Mouse (Mus musculus) embryonic facial prominence, embryonic 11.5 days (tissue): ENCODE measurements around the gene Zc2hc1b. TPM values are rescaled to one million over a fixed set of nuclear protein-coding genes. Genes with fewer than 3 reads are reported as not detected.
"Not testable (repeated sequence)": the region's sequence is repeated elsewhere in the genome, so short reads cannot be mapped to it uniquely, and the experiment has no call there.

ENCODE experiments used
- ATAC-seq: fragments of 200-750 bp; cut with Nextera tagmentation; replicated peaks from 2 replicates; pipeline ENCODE4 v1.8.0; 2017; ENCODE audit warnings: low read depth; ENCODE audit not compliant: insufficient number of reproducible peaks, low FRiP score, low TSS enrichment
- DNase-seq: peaks from one replicate; pipeline ENCODE4 v3.0.0-alpha.2; 2015; ENCODE audit warnings: low spot score
- H3K27ac ChIP-seq: fragments of 300-500 bp; sonication (generic); replicated peaks from 2 replicates; pipeline ENCODE4 v1.5.1; 2014; ENCODE audit warnings: mild to moderate bottlenecking, low read depth, low read length, control low read depth
- H3K27me3 ChIP-seq: fragments of 300-500 bp; sonication (generic); 2 replicates; pipeline ENCODE4 v1.6.1; 2014; ENCODE audit warnings: mild to moderate bottlenecking, low read length, moderate library complexity, mixed read lengths; ENCODE audit not compliant: control insufficient read depth, insufficient read depth
- H3K36me3 ChIP-seq: fragments of 300-500 bp; sonication (generic); replicated peaks from 2 replicates; pipeline ENCODE4 v1.6.1; 2014; ENCODE audit warnings: low read depth, mild to moderate bottlenecking, low read length, moderate library complexity, mixed read lengths; ENCODE audit not compliant: control insufficient read depth, insufficient read depth
- H3K4me1 ChIP-seq: fragments of 300-500 bp; sonication (generic); 2 replicates; pipeline ENCODE4 v1.6.1; 2014; ENCODE audit warnings: low read length, mixed read lengths; ENCODE audit not compliant: control insufficient read depth, insufficient read depth
- H3K4me2 ChIP-seq: fragments of 300-500 bp; sonication (generic); 2 replicates; pipeline ENCODE4 v1.6.1; 2014; ENCODE audit warnings: low read depth, mild to moderate bottlenecking, control low read depth, low read length, moderate library complexity
- H3K4me3 ChIP-seq: fragments of 300-500 bp; sonication (generic); 2 replicates; pipeline ENCODE4 v1.5.1; 2014; ENCODE audit warnings: low read depth, low read length, control low read depth
- H3K9ac ChIP-seq: fragments of 300-500 bp; sonication (generic); replicated peaks from 2 replicates; pipeline ENCODE4 v1.6.1; 2014; ENCODE audit warnings: mild to moderate bottlenecking, control low read depth, low read length
- H3K9me3 ChIP-seq: fragments of 300-500 bp; sonication (generic); replicated peaks from 2 replicates; pipeline ENCODE4 v1.6.1; 2016; ENCODE audit warnings: mild to moderate bottlenecking, low read length, inconsistent platforms, mixed read lengths; ENCODE audit not compliant: control insufficient read depth
- WGBS: fragments of 180-500 bp; shearing (Covaris S2); extraction: QIAGEN DNeasy Blood & Tissue Kit; methylation state at CpG from one replicate; pipeline ENCODE4 v1.1.7; 2014; 5-methylcytosine and 5-hydroxymethylcytosine counted together
- polyA plus RNA-seq: library from polyadenylated mRNA; unstranded; fragments of >200 nt; fragmentation: Nextera tagmentation; extraction: Ambion mirVana; gene quantifications from 2 replicates; pipeline ENCODE4 v1.2.1, GENCODE M21; 2014

Gene Zc2hc1b
- polyA plus RNA-seq, 1 experiment from 2014 or later, result not detected

DNA sequence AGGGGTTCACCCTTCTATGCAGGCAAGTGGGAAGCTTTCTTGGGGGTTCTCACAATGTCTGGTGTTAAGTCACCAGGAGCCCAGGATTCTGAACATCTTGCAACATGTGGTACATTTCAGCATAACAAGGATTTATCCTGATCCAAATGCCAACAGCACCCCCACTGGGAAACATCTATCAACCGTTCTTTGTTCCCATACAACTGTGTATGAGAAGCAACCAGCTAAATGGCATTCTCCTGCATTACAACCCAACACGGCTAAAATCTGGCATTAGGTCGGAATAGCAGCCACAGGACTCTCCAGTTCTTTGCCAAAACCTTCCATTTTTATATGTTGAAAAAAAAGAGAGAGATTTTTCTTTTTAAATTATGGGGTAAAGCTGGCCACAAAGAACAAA is 31.7 kb upstream of the Zc2hc1b start:
- no peaks in the 10 kb centered on the region for H3K36me3 ChIP-seq
- H3K27me3 ChIP-seq, result no peaks in the 10 kb centered on the region
- no peaks in the 10 kb centered on the region for H3K9me3 ChIP-seq
- ATAC-seq (no peak), DNase-seq (no peak)
- 78% methylated on average over 3 of the region's 3 CpGs for WGBS
- no peaks in the 10 kb centered on the region for H3K4me1 ChIP-seq
- H3K27ac ChIP-seq, result no peak overlapping the region
- no peak overlapping the region for H3K4me3 ChIP-seq
- no peak overlapping the region for H3K4me2 ChIP-seq
- H3K9ac ChIP-seq, result no peak overlapping the region

DNA sequence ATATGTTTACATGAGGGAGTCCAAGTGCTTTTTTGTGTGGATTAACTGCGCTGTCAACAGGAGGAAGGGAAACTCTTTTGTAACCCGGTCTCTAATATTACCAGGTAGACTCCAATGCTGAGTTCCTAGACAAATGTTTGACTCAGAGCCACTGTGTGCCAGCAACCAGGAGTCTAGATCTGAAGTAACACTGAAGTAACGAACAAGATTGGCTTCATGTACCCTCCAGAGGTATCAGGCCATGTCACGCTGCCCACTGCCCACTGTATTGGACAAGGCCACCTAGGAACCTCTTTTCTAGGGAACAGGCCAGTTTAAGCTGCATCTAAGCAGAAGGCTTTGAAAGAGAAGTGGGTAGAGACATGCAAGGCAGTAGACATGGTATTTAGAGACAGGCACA is 31.2 kb upstream of the Zc2hc1b start:
- WGBS, result 83% methylated on average over 4 of the region's 4 CpGs
- H3K4me3 ChIP-seq, result no peak overlapping the region

DNA sequence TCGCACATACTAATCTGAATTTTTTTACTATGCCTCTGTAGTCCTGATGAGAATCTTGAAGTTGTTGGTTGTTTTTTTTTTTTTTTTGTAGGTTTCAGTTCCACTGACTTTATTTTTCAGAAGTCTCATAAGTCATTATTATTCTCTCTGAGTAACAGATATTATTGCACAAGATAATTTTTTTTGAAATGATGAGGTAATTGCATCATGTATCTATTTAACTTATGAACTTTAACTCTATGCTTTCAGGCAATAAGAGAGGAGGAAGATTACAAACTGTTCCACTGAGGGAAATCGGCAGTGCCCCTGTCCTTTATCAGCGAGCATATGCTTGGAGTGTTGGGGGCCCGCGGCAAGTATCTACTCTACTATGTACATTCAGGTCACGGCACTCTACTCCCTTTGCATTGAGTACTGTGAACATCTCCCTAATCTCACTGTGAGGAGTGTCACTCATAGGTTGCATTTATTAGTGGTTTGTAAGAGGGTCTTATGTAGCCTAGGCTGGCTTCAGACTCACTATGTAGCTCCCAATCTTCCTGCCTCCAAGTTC is 24.0 kb upstream of the Zc2hc1b start:
- H3K4me3 ChIP-seq, result no peak overlapping the region
- 94% methylated on average over 6 of the region's 6 CpGs for WGBS
- no peaks in the 10 kb centered on the region for H3K36me3 ChIP-seq

More for the DNA sequence above, 31.2 kb upstream of the Zc2hc1b start:
- Histone ChIP-seq H3K4me2 (no peak overlapping the region), H3K36me3 (no peaks in the 10 kb centered on the region), H3K27me3 (no peaks in the 10 kb centered on the region), H3K9me3 (no peaks in the 10 kb centered on the region), H3K4me1 (no peaks in the 10 kb centered on the region), H3K9ac (no peak overlapping the region), H3K27ac (no peak overlapping the region)
- no peak for ATAC-seq
- no peak for DNase-seq

DNA sequence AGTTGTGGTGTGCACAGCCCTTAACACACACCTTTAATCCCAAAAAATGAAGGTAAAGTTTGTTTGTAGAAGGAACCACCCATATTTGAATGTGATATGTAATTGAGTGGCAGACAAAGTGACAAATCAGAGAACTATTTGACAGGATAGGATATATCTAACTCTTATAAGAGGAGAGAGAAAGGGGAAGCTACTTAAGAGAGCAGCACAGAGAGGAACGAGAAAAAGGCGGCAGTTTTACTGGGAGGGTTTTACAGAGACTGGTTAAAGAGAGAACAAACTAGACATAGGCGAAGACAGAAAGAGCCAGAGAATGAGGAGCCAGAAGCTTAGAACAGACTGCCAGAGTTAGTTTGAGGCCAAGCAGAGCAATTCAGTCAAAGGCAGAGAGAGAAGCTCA is 23.0 kb upstream of the Zc2hc1b start:
- Histone ChIP-seq H3K36me3 (no peaks in the 10 kb centered on the region), H3K4me2 (no peak overlapping the region), H3K27ac (no peak overlapping the region), H3K4me3 (no peak overlapping the region), H3K9ac (no peak overlapping the region), H3K9me3 (no peaks in the 10 kb centered on the region), H3K4me1 (no peaks in the 10 kb centered on the region), H3K27me3 (no peaks in the 10 kb centered on the region)
- DNase-seq (no peak), ATAC-seq (no peak)
- 90% methylated on average over 3 of the region's 3 CpGs for WGBS

More for the DNA sequence above, 24.0 kb upstream of the Zc2hc1b start:
- ATAC-seq (no peak), DNase-seq (no peak)
- no peak overlapping the region for H3K9ac ChIP-seq
- H3K27me3 ChIP-seq, result no peaks in the 10 kb centered on the region
- H3K4me2 ChIP-seq, result no peak overlapping the region
- no peak overlapping the region for H3K27ac ChIP-seq
- H3K4me1 ChIP-seq, result no peaks in the 10 kb centered on the region
- H3K9me3 ChIP-seq, result no peaks in the 10 kb centered on the region

DNA sequence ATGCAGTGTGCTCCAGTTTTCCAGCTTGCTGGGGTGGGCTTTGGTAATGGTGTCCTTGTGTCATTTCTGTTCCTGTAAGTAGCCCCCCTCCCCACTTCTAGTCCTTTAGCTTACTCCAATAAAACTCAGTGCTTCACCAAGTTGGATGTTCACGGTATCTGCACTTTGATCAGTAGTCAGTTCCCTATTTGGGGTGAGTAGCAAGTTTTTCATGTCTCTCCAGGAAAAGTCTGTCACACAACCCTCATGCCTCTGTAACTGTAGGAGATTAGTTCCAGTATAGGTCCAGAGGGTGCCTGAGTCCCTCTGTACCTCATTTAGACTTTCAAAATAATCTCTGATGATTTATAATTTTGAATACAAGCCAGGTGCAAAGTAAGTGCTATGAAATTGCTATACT is 21.4 kb upstream of the Zc2hc1b start:
- Histone ChIP-seq H3K27me3 (no peaks in the 10 kb centered on the region), H3K9ac (no peak overlapping the region), H3K9me3 (no peaks in the 10 kb centered on the region), H3K27ac (no peak overlapping the region), H3K4me1 (no peaks in the 10 kb centered on the region), H3K36me3 (no peaks in the 10 kb centered on the region), H3K4me2 (no peak overlapping the region), H3K4me3 (no peak overlapping the region)
- ATAC-seq, result no peak
- 96% methylated on average over 1 of the region's 1 CpGs for WGBS
- no peak for DNase-seq

DNA sequence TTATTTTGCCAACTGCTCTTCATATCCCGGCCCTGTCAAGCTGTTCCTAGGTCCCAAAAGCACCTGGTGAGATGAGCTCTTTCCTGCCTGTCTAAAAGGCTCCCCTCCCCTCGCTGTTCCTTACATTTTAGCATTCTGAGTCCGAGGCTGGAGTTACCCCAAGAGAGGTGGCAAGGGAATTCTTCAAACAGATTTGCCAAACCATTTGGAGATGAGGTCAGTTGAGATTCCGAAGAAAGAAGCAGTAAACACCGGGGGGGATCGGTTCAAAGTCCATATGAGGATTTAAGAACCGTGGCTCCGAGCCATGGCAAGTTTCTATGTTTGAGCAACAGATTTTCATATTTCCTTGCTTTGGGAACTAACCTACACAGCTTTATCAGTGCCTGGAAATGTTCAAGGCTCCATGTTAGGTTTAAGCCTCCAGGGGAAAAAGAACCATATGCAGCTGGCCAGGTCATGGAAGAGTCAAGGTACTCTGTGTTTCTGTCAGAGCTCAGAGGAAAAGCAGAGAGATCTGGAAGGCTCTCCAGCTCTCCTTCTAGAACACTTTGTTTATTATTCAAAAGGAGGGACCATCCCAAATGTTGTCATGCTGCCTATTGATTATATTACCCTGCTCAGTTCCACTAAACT is 19.2 kb upstream of the Zc2hc1b start:
- DNase-seq (no peak), ATAC-seq (no peak)
- no peak overlapping the region for H3K27ac ChIP-seq
- no peaks in the 10 kb centered on the region for H3K36me3 ChIP-seq
- no peak overlapping the region for H3K9ac ChIP-seq
- no peak overlapping the region for H3K4me2 ChIP-seq
- WGBS, result 75% methylated on average over 8 of the region's 8 CpGs
- H3K4me1 ChIP-seq, result no peaks in the 10 kb centered on the region
- no peaks in the 10 kb centered on the region for H3K9me3 ChIP-seq
- no peak overlapping the region for H3K4me3 ChIP-seq
- no peaks in the 10 kb centered on the region for H3K27me3 ChIP-seq

DNA sequence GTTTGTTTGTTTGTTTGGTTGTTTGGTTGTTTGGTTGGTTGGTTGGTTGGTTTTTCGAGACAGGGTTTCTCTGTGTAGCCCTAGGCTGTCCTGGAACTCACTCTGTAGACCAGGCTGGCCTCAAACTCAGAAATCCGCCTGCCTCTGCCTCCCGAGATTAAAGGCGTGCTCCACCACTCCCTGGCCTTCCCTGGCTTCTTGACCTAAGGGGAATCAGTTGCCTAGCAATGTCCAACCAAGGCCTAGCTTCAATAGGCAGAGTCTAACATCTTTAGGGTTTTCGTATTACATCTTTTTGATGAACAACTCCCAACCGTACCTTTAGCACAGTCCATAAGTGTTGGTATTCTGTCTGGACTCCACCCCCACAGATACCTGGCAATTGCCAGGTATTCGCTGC is 15.7 kb upstream of the Zc2hc1b start:
- H3K9ac ChIP-seq, H3K27me3 ChIP-seq, DNase-seq, H3K27ac ChIP-seq, H3K4me3 ChIP-seq, H3K4me1 ChIP-seq, H3K9me3 ChIP-seq, H3K36me3 ChIP-seq: not testable (repeated sequence)
- WGBS, result 81% methylated on average over 7 of the region's 7 CpGs
- peak; percentile 26; the same call in 1 of the 2 replicates for ATAC-seq
- peak overlapping the region; percentile 72; the same call in 1 of the 2 replicates for H3K4me2 ChIP-seq

DNA sequence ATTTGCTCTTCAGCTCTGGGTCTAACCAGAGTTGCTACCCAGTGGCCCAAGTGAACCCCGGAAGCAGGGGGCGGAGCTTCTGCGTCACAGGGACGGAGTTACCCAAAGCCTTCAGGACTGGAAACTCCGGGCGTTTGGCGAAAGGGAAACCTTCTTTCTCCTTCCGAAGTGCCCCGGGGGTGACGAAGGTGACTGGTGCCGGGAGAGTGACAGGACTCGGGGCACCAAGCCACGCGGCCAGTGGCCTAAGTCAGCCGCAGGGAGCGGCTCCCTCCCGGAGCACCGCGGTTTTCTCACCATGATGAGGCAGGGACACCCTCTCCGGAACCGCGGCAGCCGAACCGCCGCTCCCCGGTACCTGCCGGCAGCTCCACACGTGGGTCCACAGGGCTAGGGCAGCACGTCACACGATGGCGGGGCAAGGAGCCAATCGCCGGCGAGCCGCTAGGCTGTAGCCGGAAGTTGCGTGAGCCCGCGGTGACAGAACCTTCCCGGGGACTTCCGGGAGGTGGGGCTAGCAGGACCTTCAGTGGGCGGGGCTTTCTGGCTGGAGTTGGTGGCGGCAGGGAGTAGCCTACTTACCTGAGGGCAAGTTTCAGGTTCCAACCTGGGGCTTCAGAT is 15.0 kb upstream of the Zc2hc1b start, which contains the start of gene Ltv1:
Gene Ltv1, minus strand, starts transcription at position 438 of the 621 bp plus-strand sequence.
- Histone ChIP-seq H3K4me3 (peak within 1 kb of the TSS; percentile 72), H3K9ac (peak within 1 kb of the TSS; percentile 68), H3K4me1 (no peaks in the 10 kb centered on the region), H3K36me3 (no peaks in the 10 kb centered on the region), H3K27ac (no peak within 1 kb of the TSS), H3K4me2 (peak within 1 kb of the TSS; percentile 72), H3K27me3 (no peaks in the 10 kb centered on the region), H3K9me3 (no peaks in the 10 kb centered on the region)
- WGBS, result under 1% methylated on average over 43 of the region's 43 CpGs
- DNase-seq, result peak; percentile 96
- peak; percentile 99 for ATAC-seq
